Mouse (Mus musculus) bone marrow, adult 2 months (tissue): ENCODE results near the gene G6pc. TPM values are rescaled to one million over a fixed set of nuclear protein-coding genes. Genes with fewer than 3 reads are reported as not detected.

Source experiments
- H3K27ac ChIP-seq: fragments of 200-500 bp; 2 replicates; pipeline ENCODE4 v1.5.1; 2012; ENCODE audit warnings: low read depth, mild to moderate bottlenecking, control low read depth, inconsistent platforms, low read length; ENCODE audit not compliant: control insufficient read depth, poor library complexity, insufficient read depth
- H3K4me1 ChIP-seq: fragments of 200-500 bp; 2 replicates; pipeline ENCODE4 v1.6.1; 2011; ENCODE audit warnings: low read length; ENCODE audit not compliant: control insufficient read depth, insufficient read depth
- H3K4me3 ChIP-seq: fragments of 200-500 bp; replicated peaks from 2 replicates; pipeline ENCODE3; 2011; ENCODE audit warnings: mild to moderate bottlenecking, low read depth, low read length, control low read depth; ENCODE audit not compliant: control insufficient read depth
- CTCF ChIP-seq: fragments of 200-500 bp; IDR thresholded peaks from 2 replicates; pipeline ENCODE4 v1.5.1; 2011; ENCODE audit warnings: low read length, control low read depth; ENCODE audit not compliant: control insufficient read depth, insufficient read depth
- POLR2A ChIP-seq: fragments of 200-500 bp; IDR thresholded peaks from 2 replicates; pipeline ENCODE4 v1.6.1; 2011; ENCODE audit warnings: low read depth, mild to moderate bottlenecking, control low read depth, low read length, borderline replicate concordance; ENCODE audit not compliant: control insufficient read depth
- WGBS: fragments of 180-500 bp; shearing (Covaris S2); methylation state at CpG from one replicate; pipeline ENCODE4 v1.1.7; 2018; 5-methylcytosine and 5-hydroxymethylcytosine counted together
- polyA plus RNA-seq: library from polyadenylated mRNA; stranded (reverse); fragments of >200 nt; gene quantifications from 2 replicates; pipeline ENCODE4 v1.2.4, GENCODE M21; 2011; ENCODE audit warnings: low replicate concordance; ENCODE audit not compliant: missing spikeins, insufficient read depth, insufficient read length

The G6pc gene
- polyA plus RNA-seq, 1 experiment, result not detected

DNA sequence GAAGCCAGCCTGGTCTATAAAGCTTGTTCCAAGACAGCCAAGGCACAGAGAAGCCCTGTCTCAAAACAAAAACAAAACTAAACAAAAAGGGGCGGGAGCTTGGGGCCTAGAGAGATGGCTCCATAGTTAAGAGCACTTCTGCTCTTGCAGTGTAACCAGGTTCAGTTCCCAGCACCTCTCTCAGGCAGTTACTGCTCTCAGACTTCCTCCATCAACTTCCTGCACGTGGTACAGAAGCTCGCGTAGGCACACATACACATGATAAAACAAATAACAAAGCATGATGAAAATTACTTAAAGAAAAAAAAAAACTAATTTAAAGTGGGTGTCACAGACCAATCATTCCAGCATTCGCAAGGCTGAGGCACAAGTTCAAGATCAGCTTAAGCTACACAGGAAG, 52.8 kb downstream of the G6pc start:
- 55% methylated on average over 5 of the region's 5 CpGs for WGBS
- no peak for TF ChIP-seq POLR2A
- no peak for TF ChIP-seq CTCF
- Histone ChIP-seq H3K27ac (no peak overlapping the region), H3K4me3 (no peak overlapping the region), H3K4me1 (no peaks in the 10 kb centered on the region; the same call in 1 of the 2 replicates)

GRCm38 (mm10) chr11:101424105-101424851, 56.9 kb downstream of the G6pc start, which contains the start of gene Gm27029:
TSS of gene Gm27029 (minus strand) at chr11:101424796.
- H3K4me3 ChIP-seq, result peak within 1 kb of the TSS; percentile 89
- H3K4me1 ChIP-seq, result no peaks in the 10 kb centered on the region; the same call in 1 of the 2 replicates
- peak within 1 kb of the TSS; percentile 86 for H3K27ac ChIP-seq
- 3% methylated on average over 23 of the region's 23 CpGs for WGBS
- TF ChIP-seq POLR2A (no peak), CTCF (no peak)

DNA sequence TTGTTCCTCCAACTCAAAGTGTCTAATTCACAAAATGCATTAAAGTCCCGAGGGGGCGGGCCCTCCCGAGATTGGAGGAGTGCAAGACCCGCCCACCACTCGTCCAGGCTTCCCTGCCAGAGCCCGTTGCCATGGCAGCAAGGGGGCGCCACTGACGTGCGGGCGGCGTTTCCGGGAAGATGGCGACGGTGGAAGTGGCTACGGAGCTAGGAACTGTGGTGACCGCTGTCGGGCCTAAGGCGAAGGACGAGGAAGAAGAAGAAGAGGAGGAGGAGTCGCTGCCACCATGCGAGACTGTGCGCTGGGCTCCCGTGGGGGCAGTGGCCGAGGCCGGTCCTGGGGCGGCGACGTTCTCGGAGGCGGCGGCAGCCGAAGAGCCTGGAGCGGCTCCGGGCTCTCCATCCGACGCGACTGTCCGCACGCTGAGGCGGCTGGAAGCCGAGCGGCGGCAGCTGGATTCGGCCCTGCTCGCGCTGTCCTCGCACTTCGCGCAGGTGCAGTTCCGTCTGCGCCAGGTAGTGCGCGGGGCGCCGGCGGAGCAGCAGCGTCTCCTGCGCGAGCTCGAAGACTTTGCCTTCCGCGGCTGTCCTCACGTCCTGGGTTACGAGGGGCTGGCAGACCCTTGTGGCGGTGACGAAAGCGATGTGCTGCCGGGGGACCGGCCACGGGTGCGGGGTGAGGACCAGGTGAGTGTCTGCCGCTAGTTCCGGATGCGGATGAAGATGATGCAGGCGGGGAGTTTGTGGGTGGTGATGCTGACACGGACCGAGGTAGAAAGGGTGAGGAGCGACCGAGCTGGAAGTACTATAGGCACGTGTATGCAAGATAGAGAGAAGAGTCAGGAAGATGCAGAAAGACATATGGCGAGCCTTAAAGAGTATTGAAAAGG, 57.8 kb downstream of the G6pc start, which contains the start of the genes Rundc1 and Ptges3l:
Gene Rundc1, plus strand, starts transcription at position 161 of the 889 bp plus-strand sequence.
Gene Ptges3l, minus strand, starts transcription at position 409 of the 889 bp plus-strand sequence.
- WGBS, result under 1% methylated on average over 81 of the region's 81 CpGs
- peak within 1 kb of the TSS; percentile 89 for H3K4me3 ChIP-seq

GRCm38 (mm10) chr11:101426165-101426564, 58.8 kb downstream of the G6pc start:
- Histone ChIP-seq H3K27ac (no peak overlapping the region), H3K4me1 (no peaks in the 10 kb centered on the region; the same call in 1 of the 2 replicates), H3K4me3 (no peak overlapping the region)
- WGBS, result 42% methylated on average over 8 of the region's 8 CpGs
- TF ChIP-seq CTCF (no peak), POLR2A (no peak)

More for the DNA sequence above, 57.8 kb downstream of the G6pc start, which contains the start of the genes Rundc1 and Ptges3l:
- Histone ChIP-seq H3K4me1 (no peaks in the 10 kb centered on the region; the same call in 1 of the 2 replicates), H3K27ac (peak within 1 kb of the TSS; percentile 86)
- TF ChIP-seq CTCF, result peak; percentile 34; the same call in 1 of the 2 replicates
- TF ChIP-seq POLR2A, result peak; percentile 76; the same call in 1 of the 2 replicates

Other genes with a start within 250 kb of the G6pc start
- gene Retreg3, start 247.7 kb upstream of the G6pc start, polyA plus RNA-seq, result 34.4 and 49.4 TPM in 2 replicates
- gene Tubg1, start 247.6 kb upstream of the G6pc start, polyA plus RNA-seq, result 12.3 and 16.4 TPM in 2 replicates
- gene Tubg2, start 211.7 kb upstream of the G6pc start, polyA plus RNA-seq, result 3.4 TPM in 1 of 2 replicates, not detected in the other
- gene Cntnap1, start 197.0 kb upstream of the G6pc start, polyA plus RNA-seq, result 0.54 and 1.5 TPM in 2 replicates
- 2.0 and 2.1 TPM in 2 replicates for gene Plekhh3, start 196.2 kb upstream of the G6pc start, polyA plus RNA-seq
- not detected in 2 replicates for gene Ccr10, start 192.1 kb upstream of the G6pc start, polyA plus RNA-seq
- 21.2 and 35.8 TPM in 2 replicates for gene Ezh1, start 141.1 kb upstream of the G6pc start, polyA plus RNA-seq
- 4.6 and 4.8 TPM in 2 replicates for gene Ramp2, start 121.5 kb upstream of the G6pc start, polyA plus RNA-seq
- gene Vps25, start 113.9 kb upstream of the G6pc start, polyA plus RNA-seq, result 71.9 and 86.6 TPM in 2 replicates
- 5.5 and 19.8 TPM in 2 replicates for gene Wnk4, start 107.0 kb upstream of the G6pc start, polyA plus RNA-seq
- 1.3 and 2.2 TPM in 2 replicates for gene Cntd1, start 88.5 kb upstream of the G6pc start, polyA plus RNA-seq
- gene Coa3, start 88.4 kb upstream of the G6pc start, polyA plus RNA-seq, result 34.2 and 61.9 TPM in 2 replicates
- 144 and 173 TPM in 2 replicates for gene Becn1, start 65.3 kb upstream of the G6pc start, polyA plus RNA-seq
- 114 and 148 TPM in 2 replicates for gene Psme3, start 51.3 kb upstream of the G6pc start, polyA plus RNA-seq
- gene Aoc2, start 42.5 kb upstream of the G6pc start, polyA plus RNA-seq, result 11.0 and 12.4 TPM in 2 replicates
- 0.82 and 1.0 TPM in 2 replicates for gene Aoc3, start 37.0 kb upstream of the G6pc start, polyA plus RNA-seq
- 17.9 and 28.0 TPM in 2 replicates for gene Aarsd1, start 50.1 kb downstream of the G6pc start, polyA plus RNA-seq
- gene Gm27029, start 57.2 kb downstream of the G6pc start, polyA plus RNA-seq, result 7.1 and 7.2 TPM in 2 replicates
- 3.5 and 10.7 TPM in 2 replicates for gene Rundc1, start 57.5 kb downstream of the G6pc start, polyA plus RNA-seq
- gene Ptges3l, start 57.8 kb downstream of the G6pc start, polyA plus RNA-seq, result 2.4 TPM in 1 of 2 replicates, not detected in the other
- 532 and 941 TPM in 2 replicates for gene Rpl27, start 74.7 kb downstream of the G6pc start, polyA plus RNA-seq
- gene Ifi35, start 80.8 kb downstream of the G6pc start, polyA plus RNA-seq, result 24.9 and 45.0 TPM in 2 replicates
- 1.0 and 1.7 TPM in 2 replicates for gene Rnd2, start 97.4 kb downstream of the G6pc start, polyA plus RNA-seq
- 10.6 and 19.0 TPM in 2 replicates for gene Vat1, start 98.7 kb downstream of the G6pc start, polyA plus RNA-seq
- 10.2 and 16.7 TPM in 2 replicates for gene Brca1, start 184.4 kb downstream of the G6pc start, polyA plus RNA-seq
- gene Nbr1, start 184.6 kb downstream of the G6pc start, polyA plus RNA-seq, result 59.3 and 81.1 TPM in 2 replicates
- gene Tmem106a, start 214.7 kb downstream of the G6pc start, polyA plus RNA-seq, result 6.7 and 14.1 TPM in 2 replicates
- 3.5 TPM in 1 of 2 replicates, not detected in the other for gene Gm11634, start 231.7 kb downstream of the G6pc start, polyA plus RNA-seq